Mouse (Mus musculus) CD4-positive, CD25-positive, alpha-beta regulatory T cell, adult 4 months (primary cell): Measurements from ENCODE around the gene Rhno1. TPM values are rescaled to one million over a fixed set of nuclear protein-coding genes. Genes with fewer than 3 reads are reported as not detected.
"Not testable (repeated sequence)": the region's sequence is repeated elsewhere in the genome, so short reads cannot be mapped to it uniquely, and the experiment has no call there.

Source experiments
- ATAC-seq: one replicate; pipeline ENCODE4 v1.8.0; 2017
- polyA plus RNA-seq, 2 experiments: library from polyadenylated mRNA; unstranded; fragments of 100-300 nt; shearing (Covaris generic); gene quantifications; one replicate each; pipeline ENCODE4 v1.2.1; 2017

The Rhno1 gene
- polyA plus RNA-seq: 100 to 1,000 TPM in 1 of 2 experiments, 10 to 100 TPM in 1; 81.8 to 115 TPM

- peak; percentile 81 for ATAC-seq
Observed at GRCm38 (mm10) chr6:128362381-128363006, at the start of gene Rhno1, which contains the start of gene Foxm1. Rhno1 (minus strand) TSS chr6:128362911. Foxm1 (plus strand) TSS chr6:128362967.

GRCm38 (mm10) chr6:128411115-128411514 lies 48.4 kb upstream of the Rhno1 start:
- peak; percentile 86 for ATAC-seq

GRCm38 (mm10) chr6:128410305-128410704 lies 47.6 kb upstream of the Rhno1 start:
- no peak for ATAC-seq

- ATAC-seq: no peak
Observed at GRCm38 (mm10) chr6:128408544-128409125, 45.9 kb upstream of the Rhno1 start.

- no peak for ATAC-seq
Observed at GRCm38 (mm10) chr6:128404708-128405107, 42.0 kb upstream of the Rhno1 start.

GRCm38 (mm10) chr6:128399421-128400185 lies 36.9 kb upstream of the Rhno1 start:
- no peak for ATAC-seq

- ATAC-seq: no peak
Observed at GRCm38 (mm10) chr6:128398996-128399395, 36.3 kb upstream of the Rhno1 start, which contains the start of gene Nrip2. Nrip2 (plus strand) TSS chr6:128399296.

- no peak for ATAC-seq
Observed at GRCm38 (mm10) chr6:128397574-128398261, 35.0 kb upstream of the Rhno1 start.

GRCm38 (mm10) chr6:128390683-128391082 lies 28.0 kb upstream of the Rhno1 start:
- ATAC-seq: no peak

GRCm38 (mm10) chr6:128389185-128389584 lies 26.5 kb upstream of the Rhno1 start:
- no peak for ATAC-seq

- ATAC-seq: no peak
Observed at GRCm38 (mm10) chr6:128385026-128385425, 22.3 kb upstream of the Rhno1 start.

GRCm38 (mm10) chr6:128383752-128384151 lies 21.0 kb upstream of the Rhno1 start:
- no peak for ATAC-seq

- ATAC-seq: no peak
Observed at GRCm38 (mm10) chr6:128381254-128381653, 18.5 kb upstream of the Rhno1 start.

- not testable (repeated sequence) for ATAC-seq
Observed at GRCm38 (mm10) chr6:128380594-128381167, 18.0 kb upstream of the Rhno1 start.

- ATAC-seq: no peak
Observed at GRCm38 (mm10) chr6:128379636-128380035, 16.9 kb upstream of the Rhno1 start.

- ATAC-seq: no peak
Observed at GRCm38 (mm10) chr6:128376371-128377085, 13.8 kb upstream of the Rhno1 start.

GRCm38 (mm10) chr6:128375192-128375591 lies 12.5 kb upstream of the Rhno1 start, which contains the start of the genes Tex52 and Gm44596:
Tex52 (plus strand) TSS chr6:128375456.
Gm44596 (plus strand) TSS chr6:128375503.
- no peak for ATAC-seq

- ATAC-seq: no peak
Observed at GRCm38 (mm10) chr6:128370040-128370439, 7.3 kb upstream of the Rhno1 start.

GRCm38 (mm10) chr6:128366466-128366865 lies 3.8 kb upstream of the Rhno1 start:
- ATAC-seq: no peak

- ATAC-seq: no peak
Observed at GRCm38 (mm10) chr6:128364721-128365120, 2.0 kb upstream of the Rhno1 start.

- ATAC-seq: no peak
Observed at GRCm38 (mm10) chr6:128363007-128363825, 505 bp upstream of the Rhno1 start.
